Mouse (Mus musculus) midbrain, embryonic 12.5 days (tissue): ENCODE measurements at regions not wholly inside any gene's neighbourhood (a gene's known extent, or its start where the extent isn't known, plus 50 kb on each side); places are given as distances from the start of the nearest gene placed in this dataset.

ENCODE experiments used
- ATAC-seq: fragments of 200-750 bp; cut with Nextera tagmentation; 2 replicates; pipeline ENCODE4 v1.8.0; 2017; ENCODE audit warnings: low read depth, moderate TSS enrichment, moderate library complexity; ENCODE audit not compliant: low FRiP score
- H3K27ac ChIP-seq: fragments of 300-500 bp; sonication (generic); replicated peaks from 2 replicates; pipeline ENCODE4 v1.5.1; 2016; ENCODE audit warnings: mild to moderate bottlenecking
- H3K27me3 ChIP-seq: fragments of 300-500 bp; sonication (generic); 2 replicates; pipeline ENCODE4 v1.6.1; 2016; ENCODE audit warnings: mild to moderate bottlenecking
- H3K36me3 ChIP-seq: fragments of 300-500 bp; sonication (generic); 2 replicates; pipeline ENCODE4 v1.6.1; 2016
- H3K4me1 ChIP-seq: fragments of 300-500 bp; sonication (generic); 2 replicates; pipeline ENCODE4 v1.6.1; 2016
- H3K4me2 ChIP-seq: fragments of 300-500 bp; sonication (generic); replicated peaks from 2 replicates; pipeline ENCODE4 v1.6.1; 2016; ENCODE audit warnings: mild to moderate bottlenecking, moderate library complexity
- H3K4me3 ChIP-seq: fragments of 300-500 bp; sonication (generic); 2 replicates; pipeline ENCODE4 v1.5.1; 2016; ENCODE audit warnings: mild to moderate bottlenecking
- H3K9ac ChIP-seq: fragments of 300-500 bp; sonication (generic); replicated peaks from 2 replicates; pipeline ENCODE4 v1.6.1; 2016; ENCODE audit warnings: mild to moderate bottlenecking, moderate library complexity
- H3K9me3 ChIP-seq: fragments of 300-500 bp; sonication (generic); 2 replicates; pipeline ENCODE4 v1.6.1; 2016; ENCODE audit warnings: mild to moderate bottlenecking
- whole genome bisulfite sequencing: fragments of 180-500 bp; shearing (Covaris S2); methylation state at CpG from one replicate; pipeline ENCODE4 v1.1.7; 2016; 5-methylcytosine and 5-hydroxymethylcytosine counted together

DNA sequence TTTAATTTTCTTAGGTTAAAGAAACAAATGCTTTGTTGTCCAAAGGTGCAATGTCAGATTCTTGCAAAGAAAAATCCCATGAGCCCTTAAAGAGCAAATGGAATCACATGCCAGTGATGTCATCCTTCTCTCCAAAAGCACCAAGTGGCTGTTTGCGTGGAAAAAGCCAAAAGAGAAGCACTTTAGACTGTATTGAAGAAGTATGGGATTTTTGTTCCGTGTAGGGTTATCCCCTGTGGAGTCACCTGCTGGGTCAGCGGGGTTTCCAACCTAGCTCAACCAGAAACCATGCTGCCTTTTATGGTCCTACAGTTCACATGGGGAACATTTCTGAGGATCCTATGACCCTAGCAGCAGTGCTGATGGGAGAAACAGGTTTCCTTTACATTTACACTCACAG, 1213.5 kb upstream of the Lrrc6 start:
- no peak overlapping the region for H3K9ac ChIP-seq
- H3K4me1 ChIP-seq, result no peaks in the 10 kb centered on the region
- no peaks in the 10 kb centered on the region for H3K36me3 ChIP-seq
- H3K4me3 ChIP-seq, result no peak overlapping the region
- no peak for ATAC-seq
- no peaks in the 10 kb centered on the region for H3K27me3 ChIP-seq
- H3K4me2 ChIP-seq, result no peak overlapping the region
- 71% methylated on average over 3 of the region's 3 CpGs for WGBS
- H3K9me3 ChIP-seq, result no peaks in the 10 kb centered on the region
- no peak overlapping the region for H3K27ac ChIP-seq

DNA sequence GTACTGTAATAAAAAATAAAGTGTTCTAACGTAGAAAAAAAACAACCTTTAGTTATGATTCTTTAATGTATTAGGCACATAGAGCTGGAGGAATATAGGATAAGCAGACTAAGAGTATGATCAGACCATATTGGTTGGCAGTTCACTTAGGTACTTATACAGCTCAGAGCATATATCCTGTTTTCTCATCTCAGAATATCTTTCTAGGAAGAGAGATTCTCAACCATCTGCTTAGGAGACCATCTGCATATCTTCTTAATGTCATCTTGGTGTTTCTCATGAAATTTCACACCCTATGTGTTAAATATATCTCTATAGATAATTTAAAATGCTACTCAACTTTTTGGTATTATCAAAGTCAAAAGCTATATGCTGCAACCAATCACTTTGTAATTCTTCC, 1185.4 kb upstream of the Lrrc6 start:
- Histone ChIP-seq H3K27ac (no peak overlapping the region), H3K4me1 (no peaks in the 10 kb centered on the region), H3K4me3 (no peak overlapping the region), H3K9me3 (no peaks in the 10 kb centered on the region), H3K4me2 (no peak overlapping the region), H3K9ac (no peak overlapping the region), H3K27me3 (no peaks in the 10 kb centered on the region), H3K36me3 (no peaks in the 10 kb centered on the region)
- no peak for ATAC-seq
- 50% methylated on average over 1 of the region's 1 CpGs for WGBS

DNA sequence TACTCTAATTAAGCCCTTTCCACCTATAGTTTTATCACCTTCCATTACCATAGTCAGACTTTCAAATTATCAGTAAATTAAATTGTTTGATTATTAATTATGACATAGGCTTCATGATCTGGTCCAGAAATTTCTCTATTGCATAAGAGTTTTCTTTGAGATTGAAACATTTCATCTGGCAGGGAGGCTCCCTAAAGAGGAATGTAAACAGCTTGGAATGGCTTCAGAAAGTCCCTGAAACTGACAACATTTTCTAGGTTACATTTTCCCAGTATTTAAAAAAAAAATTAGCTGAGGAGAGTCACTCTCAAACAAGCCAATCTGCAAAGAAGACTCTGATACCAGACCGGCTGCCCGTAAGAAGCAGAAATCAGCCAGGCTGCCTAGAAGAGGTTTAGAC, 1172.6 kb upstream of the Lrrc6 start:
- no peak overlapping the region for H3K27ac ChIP-seq
- no peak overlapping the region for H3K9ac ChIP-seq
- no peaks in the 10 kb centered on the region for H3K36me3 ChIP-seq
- H3K4me2 ChIP-seq, result no peak overlapping the region
- no peaks in the 10 kb centered on the region for H3K9me3 ChIP-seq
- 100% methylated on average over 2 of the region's 2 CpGs for WGBS
- no peaks in the 10 kb centered on the region for H3K27me3 ChIP-seq
- no peaks in the 10 kb centered on the region for H3K4me1 ChIP-seq
- ATAC-seq, result no peak
- no peak overlapping the region for H3K4me3 ChIP-seq

DNA sequence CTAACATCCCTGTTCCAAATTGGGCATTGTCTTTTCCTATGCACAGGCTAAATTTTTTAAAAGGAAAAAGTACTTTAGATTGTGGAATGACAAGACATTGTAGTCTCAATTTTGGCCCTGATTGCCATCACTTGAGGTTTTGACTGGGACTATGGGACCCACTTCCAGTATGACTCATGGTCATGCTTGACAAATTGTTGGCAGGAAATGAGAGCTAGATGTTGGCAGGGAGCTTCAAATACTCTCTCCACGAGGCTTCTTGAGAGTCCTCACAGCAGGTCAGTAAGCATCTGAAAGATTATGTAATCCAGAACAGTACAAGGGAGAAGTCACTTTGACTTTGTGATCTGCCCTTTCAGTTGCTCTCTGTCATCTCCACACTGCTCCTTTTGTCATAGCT, 1135.4 kb upstream of the Lrrc6 start:
- no peak overlapping the region for H3K9ac ChIP-seq
- 44% methylated on average over 1 of the region's 1 CpGs for WGBS
- H3K4me3 ChIP-seq, result no peak overlapping the region
- ATAC-seq, result no peak
- H3K4me2 ChIP-seq, result no peak overlapping the region
- H3K27me3 ChIP-seq, result no peaks in the 10 kb centered on the region
- H3K9me3 ChIP-seq, result no peaks in the 10 kb centered on the region
- H3K36me3 ChIP-seq, result no peaks in the 10 kb centered on the region
- H3K4me1 ChIP-seq, result no peaks in the 10 kb centered on the region
- H3K27ac ChIP-seq, result no peak overlapping the region

DNA sequence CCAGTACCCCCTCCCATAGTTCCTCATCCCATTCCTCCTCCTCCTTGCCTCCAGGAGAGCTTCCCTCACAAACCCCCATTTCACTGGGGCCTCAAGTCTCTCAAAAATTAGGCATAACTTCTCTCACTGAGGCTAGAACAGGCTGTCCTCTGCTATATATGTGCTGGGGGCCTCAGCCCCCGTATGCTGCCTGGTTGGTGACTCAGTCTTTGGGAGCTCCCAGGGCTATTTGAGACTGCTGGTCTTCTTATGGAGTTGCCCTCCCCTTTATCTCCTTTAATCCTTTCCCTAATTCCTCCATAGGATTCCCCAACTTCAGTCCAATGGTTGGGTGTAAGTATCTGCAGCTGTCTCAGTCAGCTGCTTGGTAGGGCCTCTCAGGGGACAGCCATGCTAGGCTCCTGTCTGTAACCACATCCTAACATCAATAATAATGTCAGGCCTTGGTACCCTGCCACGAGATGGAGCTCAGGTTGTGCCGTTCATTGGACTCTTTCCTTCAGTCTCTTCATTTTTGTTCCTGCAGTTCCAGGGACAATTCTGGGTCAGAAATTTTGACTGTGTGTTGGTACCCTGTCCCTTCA, 1126.1 kb upstream of the Lrrc6 start:
- WGBS, result 87% methylated on average over 3 of the region's 3 CpGs
- ATAC-seq, result no peak
- H3K4me1 ChIP-seq, result no peaks in the 10 kb centered on the region
- H3K4me3 ChIP-seq, result no peak overlapping the region
- H3K27ac ChIP-seq, result no peak overlapping the region
- H3K9ac ChIP-seq, result no peak overlapping the region
- H3K27me3 ChIP-seq, result no peaks in the 10 kb centered on the region
- no peaks in the 10 kb centered on the region for H3K36me3 ChIP-seq
- peaks cover 3% of the 10 kb centered on the region; the same call in 1 of the 2 replicates for H3K9me3 ChIP-seq
- no peak overlapping the region for H3K4me2 ChIP-seq

DNA sequence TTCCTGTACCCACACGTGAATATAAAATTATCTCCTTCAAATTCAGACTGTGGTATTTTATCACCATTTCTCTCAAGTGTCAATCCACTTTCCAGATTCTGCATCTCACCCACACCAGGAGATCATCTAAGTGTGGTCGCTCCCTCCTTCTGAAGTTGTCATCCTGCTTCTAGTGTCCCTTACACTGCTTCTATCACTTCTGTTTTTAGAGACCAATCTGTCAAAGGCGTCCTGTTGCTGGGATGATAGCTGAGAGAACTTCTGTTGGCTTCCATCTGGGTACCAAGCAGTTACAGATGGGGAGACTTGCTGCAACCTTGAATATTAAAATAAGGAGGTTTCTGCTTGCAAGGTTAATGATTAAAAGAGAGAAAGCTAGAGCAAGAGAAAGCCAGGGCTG, 1111.2 kb upstream of the Lrrc6 start:
- Histone ChIP-seq H3K4me2 (no peak overlapping the region), H3K9me3 (no peaks in the 10 kb centered on the region), H3K4me1 (no peaks in the 10 kb centered on the region), H3K4me3 (no peak overlapping the region), H3K36me3 (no peaks in the 10 kb centered on the region), H3K27ac (no peak overlapping the region), H3K9ac (no peak overlapping the region), H3K27me3 (no peaks in the 10 kb centered on the region)
- WGBS, result 79% methylated on average over 3 of the region's 3 CpGs
- no peak for ATAC-seq

DNA sequence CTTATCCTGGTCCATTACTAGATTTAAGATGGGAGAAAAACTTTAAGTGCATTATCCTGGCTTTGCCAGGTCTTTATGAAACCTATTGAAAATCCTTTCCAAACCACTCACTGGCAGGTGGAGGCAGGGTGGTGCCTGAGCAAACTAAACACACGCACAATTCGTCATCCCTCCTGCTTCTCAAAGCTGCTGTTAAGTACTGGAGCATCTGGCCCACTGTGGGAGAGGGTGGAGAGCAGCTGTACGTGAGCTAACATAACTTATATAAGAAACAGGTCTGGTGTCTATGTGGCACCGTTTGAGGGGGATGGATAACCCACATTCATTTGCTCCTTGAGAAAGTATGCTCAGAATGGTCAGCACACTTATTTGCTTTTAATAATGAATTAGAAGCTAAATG, 1097.7 kb upstream of the Lrrc6 start:
- 80% methylated on average over 4 of the region's 4 CpGs for WGBS
- no peaks in the 10 kb centered on the region for H3K27me3 ChIP-seq
- no peak overlapping the region for H3K4me2 ChIP-seq

DNA sequence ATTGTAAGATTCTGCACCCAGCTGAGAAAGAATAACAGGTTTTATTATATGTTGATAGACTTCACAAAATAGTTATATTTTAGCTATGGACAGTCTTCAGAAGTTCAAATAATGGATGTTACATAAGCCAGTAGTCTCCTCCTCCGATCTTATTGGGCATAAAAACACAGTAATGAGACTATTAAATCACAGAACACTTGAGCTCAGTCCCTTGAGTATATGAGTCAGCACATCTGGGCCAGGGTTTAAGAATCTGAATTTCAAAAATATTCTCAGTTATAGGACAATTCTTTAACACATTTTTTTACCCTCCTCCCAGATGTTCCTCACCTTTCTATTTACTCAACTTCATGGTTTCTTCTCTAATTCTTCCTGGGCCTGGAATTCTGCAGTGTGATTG, 1075.9 kb upstream of the Lrrc6 start:
- Histone ChIP-seq H3K4me1 (no peaks in the 10 kb centered on the region), H3K27me3 (no peaks in the 10 kb centered on the region), H3K36me3 (no peaks in the 10 kb centered on the region), H3K4me2 (no peak overlapping the region), H3K9ac (no peak overlapping the region), H3K9me3 (no peaks in the 10 kb centered on the region), H3K27ac (no peak overlapping the region), H3K4me3 (no peak overlapping the region)
- no peak for ATAC-seq
- 84% methylated on average over 1 of the region's 1 CpGs for WGBS

More for the DNA sequence above, 1097.7 kb upstream of the Lrrc6 start:
- H3K27ac ChIP-seq, result no peak overlapping the region
- no peaks in the 10 kb centered on the region for H3K4me1 ChIP-seq
- H3K9me3 ChIP-seq, result no peaks in the 10 kb centered on the region
- H3K9ac ChIP-seq, result no peak overlapping the region
- no peak for ATAC-seq
- H3K4me3 ChIP-seq, result no peak overlapping the region
- H3K36me3 ChIP-seq, result no peaks in the 10 kb centered on the region

DNA sequence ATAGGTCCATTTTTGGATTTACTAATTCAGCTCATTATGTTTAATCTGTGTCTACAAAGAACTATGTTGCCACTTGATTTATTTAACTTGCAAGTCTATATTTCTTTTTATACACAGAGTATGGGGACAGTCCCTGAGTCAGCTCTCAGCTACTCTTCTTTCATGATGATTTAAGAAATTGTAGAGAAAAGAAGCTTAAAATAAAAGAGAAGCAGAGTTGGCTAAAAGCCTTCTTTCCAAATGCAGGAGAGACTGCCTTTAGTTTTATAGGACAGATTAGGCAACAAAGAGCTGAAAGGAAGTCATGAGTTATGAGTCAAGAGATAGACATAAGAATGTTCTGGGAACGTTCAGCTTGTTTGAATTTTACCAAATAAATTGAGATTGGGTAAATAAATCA, 1070.9 kb upstream of the Lrrc6 start:
- WGBS, result 76% methylated on average over 1 of the region's 1 CpGs
- no peak overlapping the region for H3K27ac ChIP-seq
- no peak overlapping the region for H3K4me2 ChIP-seq
- H3K4me3 ChIP-seq, result no peak overlapping the region
- H3K4me1 ChIP-seq, result no peaks in the 10 kb centered on the region
- no peak for ATAC-seq
- no peaks in the 10 kb centered on the region for H3K36me3 ChIP-seq
- no peaks in the 10 kb centered on the region for H3K9me3 ChIP-seq
- H3K9ac ChIP-seq, result no peak overlapping the region
- H3K27me3 ChIP-seq, result no peaks in the 10 kb centered on the region

DNA sequence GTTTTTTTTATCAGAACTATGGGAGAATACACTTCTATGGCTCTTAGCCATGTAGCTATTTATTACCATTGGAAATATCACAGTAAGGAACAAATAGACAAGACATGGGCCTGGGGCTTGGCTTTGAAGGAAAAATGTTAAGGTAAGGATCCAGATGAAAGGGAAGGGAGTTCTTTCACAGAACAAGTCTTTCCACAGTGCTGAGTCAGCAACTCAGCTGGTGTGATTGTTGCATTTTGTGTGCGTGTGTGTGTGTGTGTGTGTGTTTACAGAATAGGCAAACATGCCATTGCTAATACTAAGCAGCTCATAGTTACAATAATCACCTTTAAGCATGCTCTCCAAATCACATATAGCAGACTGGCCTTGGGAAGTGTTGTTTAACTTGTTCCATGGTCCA, 1056.6 kb upstream of the Lrrc6 start:
- Histone ChIP-seq H3K9me3 (no peaks in the 10 kb centered on the region), H3K27ac (no peak overlapping the region), H3K36me3 (no peaks in the 10 kb centered on the region), H3K4me3 (no peak overlapping the region), H3K4me2 (no peak overlapping the region), H3K4me1 (no peaks in the 10 kb centered on the region), H3K27me3 (no peaks in the 10 kb centered on the region), H3K9ac (no peak overlapping the region)
- 81% methylated on average over 1 of the region's 1 CpGs for WGBS
- no peak for ATAC-seq

DNA sequence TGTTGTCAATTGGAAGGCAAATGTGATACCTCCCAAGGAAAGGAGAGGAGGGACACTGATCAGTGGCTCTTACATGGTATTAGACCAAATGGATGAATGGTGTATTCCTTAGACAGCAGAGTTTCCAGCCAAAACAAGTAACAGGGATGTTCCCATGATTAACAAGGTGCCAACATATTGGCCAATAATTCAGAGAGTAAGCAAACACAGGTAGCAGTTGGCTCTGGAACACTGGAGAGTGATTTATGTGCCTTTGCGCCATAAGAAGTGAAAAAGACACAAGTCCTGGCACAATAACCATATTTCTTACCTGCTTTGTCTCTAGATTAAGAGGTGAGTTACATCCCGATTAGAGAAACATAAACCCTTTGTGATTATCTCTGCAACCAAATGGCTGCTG, 1051.2 kb upstream of the Lrrc6 start:
- Histone ChIP-seq H3K9ac (no peak overlapping the region), H3K4me3 (no peak overlapping the region), H3K36me3 (no peaks in the 10 kb centered on the region), H3K9me3 (no peaks in the 10 kb centered on the region), H3K27ac (no peak overlapping the region), H3K27me3 (no peaks in the 10 kb centered on the region), H3K4me2 (no peak overlapping the region), H3K4me1 (no peaks in the 10 kb centered on the region)
- 88% methylated on average over 2 of the region's 2 CpGs for WGBS
- ATAC-seq, result no peak

DNA sequence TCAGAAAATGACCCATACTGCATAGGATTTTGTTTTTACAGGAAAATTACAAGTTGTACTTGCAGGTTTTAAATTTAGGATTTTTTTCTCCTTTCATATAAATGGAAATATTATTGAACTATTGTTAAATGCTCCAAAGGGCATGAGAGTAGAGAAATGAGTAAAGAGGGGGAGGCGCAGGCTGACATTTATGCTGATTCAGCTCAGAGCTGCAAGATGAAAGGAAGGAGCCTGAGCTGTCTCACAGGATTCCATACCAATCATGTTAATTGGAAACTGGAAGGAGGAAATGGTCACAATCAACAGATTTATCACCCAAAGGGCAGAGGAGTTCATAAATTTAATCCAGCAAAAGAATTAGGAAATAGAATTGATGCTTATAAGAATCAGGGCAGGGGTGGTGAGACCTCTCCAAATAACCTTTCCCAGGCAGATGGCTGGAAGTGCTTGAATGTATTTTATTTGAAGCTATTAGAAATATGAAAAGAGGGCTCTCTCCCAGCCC, 1046.2 kb upstream of the Lrrc6 start:
- H3K36me3 ChIP-seq, result no peaks in the 10 kb centered on the region
- H3K4me2 ChIP-seq, result no peak overlapping the region
- H3K9ac ChIP-seq, result no peak overlapping the region
- H3K4me3 ChIP-seq, result no peak overlapping the region
- no peaks in the 10 kb centered on the region for H3K4me1 ChIP-seq
- no peaks in the 10 kb centered on the region for H3K9me3 ChIP-seq
- H3K27ac ChIP-seq, result no peak overlapping the region
- 68% methylated on average over 1 of the region's 1 CpGs for WGBS
- no peak for ATAC-seq
- no peaks in the 10 kb centered on the region for H3K27me3 ChIP-seq

DNA sequence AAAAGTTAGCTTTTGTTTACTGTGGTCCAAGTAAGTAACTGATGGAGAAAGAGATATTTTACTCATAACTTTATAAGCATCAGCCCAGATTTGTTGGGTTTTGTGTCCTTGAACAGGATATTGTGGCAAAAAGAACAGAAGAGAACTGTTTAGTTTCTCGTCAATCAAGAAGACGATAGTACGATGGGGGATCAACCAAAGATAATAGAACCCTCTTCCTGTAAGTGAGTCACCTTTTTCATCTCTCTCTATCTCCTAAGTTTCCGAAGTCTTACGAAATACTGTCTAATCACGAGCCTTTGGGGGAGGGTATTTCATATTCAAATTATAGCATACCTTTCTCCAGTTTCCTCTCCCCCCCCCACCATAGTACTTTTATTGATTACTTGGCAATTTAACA, 1045.0 kb upstream of the Lrrc6 start:
- 91% methylated on average over 6 of the region's 6 CpGs for WGBS
- Histone ChIP-seq H3K9ac (no peak overlapping the region), H3K4me3 (no peak overlapping the region), H3K36me3 (no peaks in the 10 kb centered on the region), H3K27me3 (no peaks in the 10 kb centered on the region), H3K9me3 (no peaks in the 10 kb centered on the region), H3K27ac (no peak overlapping the region), H3K4me2 (no peak overlapping the region), H3K4me1 (no peaks in the 10 kb centered on the region)
- ATAC-seq, result no peak
